Comparison of ENCODE assay signal across 9 mouse cellular contexts in the genomic region with DNA sequence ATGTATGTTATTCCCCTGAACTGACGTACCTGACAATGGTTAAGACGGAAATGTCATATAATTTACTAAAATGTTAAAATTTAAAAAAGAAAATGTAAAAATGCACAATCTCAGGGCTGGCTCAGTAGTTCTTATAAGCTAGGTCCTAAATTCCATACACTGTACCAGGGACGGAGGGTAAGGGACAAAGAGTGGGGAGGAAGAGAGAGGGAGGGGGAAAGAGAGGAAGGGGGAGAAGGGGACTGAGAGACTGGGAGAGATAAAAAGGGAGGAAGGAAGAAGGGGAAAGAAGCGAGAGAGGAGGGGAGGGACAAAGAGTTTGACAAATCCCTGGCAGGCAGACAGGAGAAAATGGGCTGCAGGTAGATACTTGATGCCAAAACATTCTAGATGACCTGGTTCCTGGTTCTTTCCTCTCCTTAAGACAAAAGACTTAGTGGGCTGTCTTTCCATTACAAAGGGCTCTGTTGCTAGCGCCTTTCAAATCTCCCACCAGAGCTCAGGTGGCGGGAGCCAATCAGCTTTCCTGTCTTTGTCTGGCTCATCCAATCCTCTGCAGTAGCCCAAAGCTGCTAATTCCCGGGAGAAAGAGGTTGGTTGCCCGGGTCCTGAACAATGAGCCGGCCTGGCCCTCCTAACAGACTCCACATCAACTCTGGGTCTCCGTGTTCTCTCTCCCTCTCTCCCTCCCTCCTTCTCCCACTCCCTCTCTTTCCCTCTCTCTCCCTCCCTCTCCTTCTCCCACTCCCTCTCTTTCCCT.
DNase-seq lines count a peak whose midpoint lies in the region; ATAC-seq and TF ChIP-seq lines count a peak whose summit lies in the region.
"Had no signal": no experiment of that assay in that cellular context is flagged by ENCODE, and none has a peak within 500 bp of the region (broad histone marks: within the 10 kb centered on the region; RNA-seq: fewer than 3 reads in every experiment).

No protein-coding gene starts in this region.

- peaks cover 15% of the 10 kb centered on the region for H3K4me1 ChIP-seq in kidney, embryonic 15.5 days
- no peaks in the 10 kb centered on the region for H3K4me1 ChIP-seq in forebrain, postnatal 0 days (ENCODE audit: insufficient read depth)
- 0 out of 2 replicates have a peak, but pooled peaks cover 6% of the 10 kb centered on the region for H3K4me1 ChIP-seq in midbrain, postnatal 0 days (ENCODE audit: insufficient read depth, low read length)

- peak; percentile 69; the same call in 1 of the 2 replicates for TF ChIP-seq POLR2A in brain, embryonic 14.5 days (IDR thresholded peaks at IDR 0.05; ENCODE audit: borderline replicate concordance, extremely low read depth, insufficient read depth, insufficient read length, poor library complexity, severe bottlenecking)

- no peak for TF ChIP-seq CTCF in brain, embryonic 14.5 days (IDR thresholded peaks at IDR 0.05; ENCODE audit: borderline replicate concordance, extremely low read depth, insufficient read depth, insufficient read length)
- TF ChIP-seq CTCF in forebrain, postnatal 0 days (IDR thresholded peaks at IDR 0.05; ENCODE audit: low read depth), result no peak
- no peak for TF ChIP-seq CTCF in midbrain, postnatal 0 days (IDR thresholded peaks at IDR 0.05)

- no peak overlapping the region for H3K27ac ChIP-seq in kidney, embryonic 15.5 days
- H3K27ac ChIP-seq in forebrain, postnatal 0 days (ENCODE audit: low read depth, low read length), result peak overlapping the region; percentile 48; the same call in 1 of the 2 replicates
- H3K27ac ChIP-seq in midbrain, postnatal 0 days (ENCODE audit: low read depth, low read length), result peak overlapping the region; percentile 71

- no peaks in the 10 kb centered on the region for H3K27me3 ChIP-seq in kidney, embryonic 15.5 days
- H3K27me3 ChIP-seq in forebrain, postnatal 0 days (ENCODE audit: insufficient read depth, low read length), result no peaks in the 10 kb centered on the region
- H3K27me3 ChIP-seq in midbrain, postnatal 0 days (ENCODE audit: insufficient read depth, low read length), result no peaks in the 10 kb centered on the region

- DNase-seq in kidney, postnatal 25 days, result no peak
- DNase-seq in brain, embryonic 14.5 days (ENCODE audit: low read depth), result peak; percentile 98
- DNase-seq in forebrain, postnatal 0 days, result peak; percentile 89
- peak; percentile 95 for DNase-seq in midbrain, postnatal 0 days (ENCODE audit: low spot score)
- no peak for DNase-seq in gastrocnemius, adult 8-10 months (ENCODE audit: low spot score in 2 of 2)
- DNase-seq in lung, postnatal 10 days, result no peak

- H3K4me2 ChIP-seq in kidney, embryonic 15.5 days, result peak overlapping the region; percentile 27; the same call in 1 of the 2 replicates
- peak overlapping the region; percentile 50 for H3K4me2 ChIP-seq in forebrain, postnatal 0 days (ENCODE audit: low read depth)
- peak overlapping the region; percentile 44 for H3K4me2 ChIP-seq in midbrain, postnatal 0 days (ENCODE audit: low read depth, low read length, poor library complexity, severe bottlenecking)

- peak; percentile 82 for ATAC-seq in kidney, embryonic 15.5 days (replicated peaks; ENCODE audit: low FRiP score)
- ATAC-seq in forebrain, postnatal 0 days, result peak; percentile 96
- ATAC-seq in midbrain, postnatal 0 days (ENCODE audit: low FRiP score), result peak; percentile 92
- no peak for ATAC-seq in megakaryocyte progenitor cell, adult 5-6 weeks (replicated peaks; ENCODE audit: poor library complexity)

- no peak overlapping the region for H3K4me3 ChIP-seq in kidney, embryonic 15.5 days (replicated peaks)
- H3K4me3 ChIP-seq in forebrain, postnatal 0 days (ENCODE audit: low read depth, low read length), result peak overlapping the region; percentile 29
- peak overlapping the region; percentile 8; the same call in 1 of the 2 replicates for H3K4me3 ChIP-seq in midbrain, postnatal 0 days (ENCODE audit: low read depth, low read length)
- H3K4me3 ChIP-seq: myocyte had no signal

- no peaks in the 10 kb centered on the region for H3K36me3 ChIP-seq in kidney, embryonic 15.5 days
- no peaks in the 10 kb centered on the region for H3K36me3 ChIP-seq in forebrain, postnatal 0 days (ENCODE audit: insufficient read depth)
- no peaks in the 10 kb centered on the region for H3K36me3 ChIP-seq in midbrain, postnatal 0 days (ENCODE audit: insufficient read depth, low read length)

- no peak overlapping the region for H3K9ac ChIP-seq in kidney, embryonic 15.5 days
- peak overlapping the region; percentile 52 for H3K9ac ChIP-seq in forebrain, postnatal 0 days
- H3K9ac ChIP-seq in midbrain, postnatal 0 days (replicated peaks; ENCODE audit: low read length, poor library complexity, severe bottlenecking), result no peak overlapping the region

- WGBS in kidney, embryonic 15.5 days, result 27% methylated on average over 10 of the region's 10 CpGs
- WGBS in forebrain, postnatal 0 days, result 10% methylated on average over 10 of the region's 10 CpGs
- 11% methylated on average over 10 of the region's 10 CpGs for WGBS in midbrain, postnatal 0 days

- no peaks in the 10 kb centered on the region for H3K9me3 ChIP-seq in kidney, embryonic 15.5 days (replicated peaks)
- H3K9me3 ChIP-seq in forebrain, postnatal 0 days (ENCODE audit: low read length), result no peaks in the 10 kb centered on the region
- no peaks in the 10 kb centered on the region for H3K9me3 ChIP-seq in midbrain, postnatal 0 days (ENCODE audit: low read length)

Comparison
In these comparisons a context has a peak if more than half of its experiments do, and no peak if none do; other contexts are left out.
1. DNase-seq: peak in brain, embryonic 14.5 days (single experiment), forebrain, postnatal 0 days (single experiment) and midbrain, postnatal 0 days (single experiment); none in kidney, postnatal 25 days (0 of 2), gastrocnemius, adult 8-10 months (0 of 2) and lung, postnatal 10 days (single experiment).
2. Peak in every context shown above with its lines, with median percentiles within 50 percentile points of each other: H3K4me2 ChIP-seq.